Comparison of ENCODE assay signal across 34 mouse cellular contexts in the genomic region with DNA sequence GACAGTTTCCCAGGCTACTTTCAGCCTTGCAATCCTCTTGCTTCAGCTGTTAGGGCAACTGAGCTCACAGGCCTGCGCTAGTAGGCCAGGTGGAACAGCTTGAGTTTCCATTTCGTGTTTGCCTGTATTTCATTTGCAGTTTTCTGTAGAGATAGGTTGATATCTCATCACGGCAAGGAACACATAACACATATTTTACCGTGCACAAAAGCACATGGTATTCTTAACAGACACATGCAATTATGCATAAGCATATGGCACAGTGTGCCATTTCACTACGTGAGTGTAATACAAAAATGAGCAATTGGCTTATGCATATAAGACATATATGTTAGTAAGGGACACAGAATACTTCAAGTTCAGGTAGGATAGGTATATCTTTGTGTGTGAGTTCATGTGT. TPM values are rescaled to one million over a fixed set of nuclear protein-coding genes. Genes with fewer than 3 reads are reported as not detected.
DNase-seq lines count a peak whose midpoint lies in the region; ATAC-seq lines count a peak whose summit lies in the region.
"Had no signal": no experiment of that assay in that cellular context is flagged by ENCODE, and none has a peak within 500 bp of the region (broad histone marks: within the 10 kb centered on the region; RNA-seq: fewer than 3 reads in every experiment).

No protein-coding gene starts in this region.

- H3K36me3 ChIP-seq in forebrain, embryonic 13.5 days (ENCODE audit: poor library complexity, severe bottlenecking) = no peaks in the 10 kb centered on the region
- no peaks in the 10 kb centered on the region for H3K36me3 ChIP-seq in forebrain, embryonic 11.5 days (ENCODE audit: control insufficient read depth, insufficient read depth, low read length)
- no peaks in the 10 kb centered on the region for H3K36me3 ChIP-seq in lung, embryonic 16.5 days (ENCODE audit: control insufficient read depth, insufficient read depth, low read length)
- H3K36me3 ChIP-seq: embryonic facial prominence, embryonic 10.5 days; embryonic facial prominence, embryonic 13.5 days; heart, embryonic 10.5 days; heart, embryonic 13.5 days had no signal

- peak; percentile 82 for ATAC-seq in forebrain, embryonic 13.5 days
- ATAC-seq in forebrain, embryonic 11.5 days (replicated peaks; ENCODE audit: low FRiP score) = no peak
- no peak for ATAC-seq in lung, embryonic 16.5 days (ENCODE audit: low read depth)
- ATAC-seq: activated CD4-positive, CD25-positive, alpha-beta regulatory T cell, adult 4 months; hindbrain, postnatal 0 days; inflammation-experienced regulatory T-cells, adult 6 months; intestine, embryonic 16.5 days had no signal

- no peak overlapping the region for H3K27ac ChIP-seq in forebrain, embryonic 13.5 days
- H3K27ac ChIP-seq in forebrain, embryonic 11.5 days (ENCODE audit: low read depth, low read length) = no peak overlapping the region
- peak overlapping the region; percentile 59; the same call in 1 of the 2 replicates for H3K27ac ChIP-seq in lung, embryonic 16.5 days (ENCODE audit: low read length)
- H3K27ac ChIP-seq: embryonic facial prominence, embryonic 10.5 days; embryonic facial prominence, embryonic 13.5 days; gastrocnemius, adult 2 months; heart, embryonic 10.5 days; heart, embryonic 13.5 days; hindbrain, embryonic 14.5 days; hindbrain, postnatal 0 days had no signal

- peaks cover 7% of the 10 kb centered on the region; the same call in 1 of the 2 replicates for H3K4me1 ChIP-seq in forebrain, embryonic 13.5 days
- no peaks in the 10 kb centered on the region for H3K4me1 ChIP-seq in forebrain, embryonic 11.5 days (replicated peaks; ENCODE audit: control insufficient read depth, insufficient read depth, low read length)
- H3K4me1 ChIP-seq in lung, embryonic 16.5 days (replicated peaks; ENCODE audit: control insufficient read depth, insufficient read depth, low read length) = peaks cover 6% of the 10 kb centered on the region; the same call in 1 of the 2 replicates
- H3K4me1 ChIP-seq: embryonic facial prominence, embryonic 10.5 days; embryonic facial prominence, embryonic 13.5 days; heart, embryonic 10.5 days; heart, embryonic 13.5 days had no signal

- DNase-seq in forebrain, embryonic 11.5 days (ENCODE audit: low spot score) = no peak
- DNase-seq in heart, adult 11 months = peak; percentile 43
- no peak for DNase-seq in heart, adult 9 months (ENCODE audit: low spot score in 2 of 2)
- no peak for DNase-seq in lung, postnatal 4 days
- DNase-seq in adrenal gland, postnatal 4 days (ENCODE audit: low spot score in 2 of 2) = no peak
- DNase-seq: adrenal gland, adult 8-10 months; adrenal gland, postnatal 25 days; cerebellum, adult 11 months; cerebellum, adult 2 months; cerebellum, adult 9-11 months; cerebellum, postnatal 36 days; embryo, embryonic 11 days; gastrocnemius, adult 2 months; gastrocnemius, postnatal 14 days; heart, adult 18-20 months; heart, postnatal 14 days; heart, postnatal 4 days had no signal

- no peaks in the 10 kb centered on the region for H3K27me3 ChIP-seq in forebrain, embryonic 13.5 days
- H3K27me3 ChIP-seq in forebrain, embryonic 11.5 days (ENCODE audit: control insufficient read depth, insufficient read depth, low read length) = no peaks in the 10 kb centered on the region
- no peaks in the 10 kb centered on the region for H3K27me3 ChIP-seq in lung, embryonic 16.5 days (ENCODE audit: control insufficient read depth, insufficient read depth, low read depth, low read length)
- H3K27me3 ChIP-seq: embryonic facial prominence, embryonic 13.5 days; heart, embryonic 13.5 days had no signal

- WGBS in forebrain, embryonic 13.5 days = 81% methylated on average over 5 of the region's 5 CpGs
- WGBS in forebrain, embryonic 11.5 days = 91% methylated on average over 5 of the region's 5 CpGs
- WGBS in lung, embryonic 16.5 days = 75% methylated on average over 5 of the region's 5 CpGs

- no peak overlapping the region for H3K9ac ChIP-seq in forebrain, embryonic 13.5 days
- no peak overlapping the region for H3K9ac ChIP-seq in forebrain, embryonic 11.5 days (ENCODE audit: low read length)
- no peak overlapping the region for H3K9ac ChIP-seq in lung, embryonic 16.5 days (ENCODE audit: low read length)
- H3K9ac ChIP-seq: embryonic facial prominence, embryonic 13.5 days; heart, embryonic 13.5 days; hindbrain, embryonic 14.5 days had no signal

- no peak overlapping the region for H3K4me3 ChIP-seq in forebrain, embryonic 13.5 days
- H3K4me3 ChIP-seq in forebrain, embryonic 11.5 days (ENCODE audit: low read depth, low read length) = no peak overlapping the region
- H3K4me3 ChIP-seq in lung, embryonic 16.5 days (ENCODE audit: low read length) = no peak overlapping the region
- H3K4me3 ChIP-seq: embryonic facial prominence, embryonic 10.5 days; embryonic facial prominence, embryonic 13.5 days; erythroblast, embryonic 14.5 days; gastrocnemius, adult 2 months; heart, embryonic 10.5 days; heart, embryonic 13.5 days had no signal

- H3K9me3 ChIP-seq in forebrain, embryonic 13.5 days (replicated peaks) = no peaks in the 10 kb centered on the region
- H3K9me3 ChIP-seq in forebrain, embryonic 11.5 days (ENCODE audit: control insufficient read depth, low read length) = no peaks in the 10 kb centered on the region
- H3K9me3 ChIP-seq in lung, embryonic 16.5 days (ENCODE audit: control insufficient read depth, low read length) = no peaks in the 10 kb centered on the region
- H3K9me3 ChIP-seq: embryonic facial prominence, embryonic 10.5 days; embryonic facial prominence, embryonic 13.5 days; heart, embryonic 10.5 days; heart, embryonic 13.5 days had no signal

- no peak overlapping the region for H3K4me2 ChIP-seq in forebrain, embryonic 13.5 days
- no peak overlapping the region for H3K4me2 ChIP-seq in forebrain, embryonic 11.5 days (ENCODE audit: low read depth, low read length, severe bottlenecking)
- H3K4me2 ChIP-seq in lung, embryonic 16.5 days (ENCODE audit: low read depth, low read length) = no peak overlapping the region
- H3K4me2 ChIP-seq: embryonic facial prominence, embryonic 13.5 days; heart, embryonic 13.5 days; hindbrain, embryonic 14.5 days had no signal

RNA-seq across cellular contexts. Expression of gene Casp14, which starts 9.8 kb away (rescaled TPM):
- polyA plus RNA-seq in forebrain, embryonic 13.5 days (2015; fragmentation: Nextera tagmentation; extraction: Ambion mirVana) = not detected in 2 replicates
- not detected in 2 replicates for polyA plus RNA-seq in forebrain, embryonic 11.5 days (2014; fragmentation: Nextera tagmentation; extraction: Ambion mirVana)
- 0.21 TPM in 1 of 2 replicates, not detected in the other for polyA plus RNA-seq in lung, embryonic 16.5 days (2015; fragmentation: Nextera tagmentation; extraction: Ambion mirVana)
- total RNA-seq in adrenal gland, postnatal 4 days (2021) = not detected
- total RNA-seq: adrenal gland, adult 8-10 months; adrenal gland, postnatal 25 days; gastrocnemius, adult 2 months; gastrocnemius, postnatal 14 days; gastrocnemius, postnatal 4 days; heart, adult 18-20 months; heart, postnatal 14 days; heart, postnatal 4 days; hindbrain, postnatal 0 days had no signal
- polyA plus RNA-seq: activated CD4-positive, CD25-positive, alpha-beta regulatory T cell, adult 4 months; cerebellum, adult 2 months; cortical plate, adult 2 months; embryonic facial prominence, embryonic 10.5 days; frontal cortex, adult 2 months; heart, embryonic 10.5 days; heart, embryonic 13.5 days; heart, embryonic 16.5 days; hindbrain, embryonic 11.5 days; hindbrain, embryonic 14.5 days; hindbrain, postnatal 0 days; inflammation-experienced regulatory T-cells, adult 6 months had no signal

RNA-seq across cellular contexts. Expression of gene Ccdc105, which starts 25.0 kb away (rescaled TPM):
- 0.13 and 0.21 TPM in 2 replicates for polyA plus RNA-seq in forebrain, embryonic 13.5 days (2015; fragmentation: Nextera tagmentation; extraction: Ambion mirVana)
- polyA plus RNA-seq in forebrain, embryonic 11.5 days (2014; fragmentation: Nextera tagmentation; extraction: Ambion mirVana) = 0.15 and 0.20 TPM in 2 replicates
- 0.16 TPM in 2 replicates for polyA plus RNA-seq in lung, embryonic 16.5 days (2015; fragmentation: Nextera tagmentation; extraction: Ambion mirVana)
- not detected for total RNA-seq in adrenal gland, postnatal 4 days (2021)
- total RNA-seq: adrenal gland, adult 8-10 months; adrenal gland, postnatal 25 days; gastrocnemius, adult 2 months; gastrocnemius, postnatal 14 days; gastrocnemius, postnatal 4 days; heart, adult 18-20 months; heart, postnatal 14 days; heart, postnatal 4 days; hindbrain, postnatal 0 days had no signal
- polyA plus RNA-seq: activated CD4-positive, CD25-positive, alpha-beta regulatory T cell, adult 4 months; erythroblast, embryonic 14.5 days; heart, embryonic 10.5 days; heart, embryonic 13.5 days; heart, embryonic 16.5 days; hindbrain, embryonic 11.5 days; inflammation-experienced regulatory T-cells, adult 6 months; intestine, embryonic 16.5 days had no signal

RNA-seq across cellular contexts. Expression of gene Slc1a6, which starts 52.4 kb away (rescaled TPM):
- polyA plus RNA-seq in forebrain, embryonic 13.5 days (2015; fragmentation: Nextera tagmentation; extraction: Ambion mirVana) = 1.2 and 2.2 TPM in 2 replicates
- polyA plus RNA-seq in forebrain, embryonic 11.5 days (2014; fragmentation: Nextera tagmentation; extraction: Ambion mirVana) = 1.4 and 1.5 TPM in 2 replicates
- 0.63 and 0.83 TPM in 2 replicates for polyA plus RNA-seq in lung, embryonic 16.5 days (2015; fragmentation: Nextera tagmentation; extraction: Ambion mirVana)
- total RNA-seq in adrenal gland, postnatal 4 days (2021) = under 1 TPM; 0.48 to 0.53 TPM
- total RNA-seq: gastrocnemius, adult 2 months; heart, adult 18-20 months had no signal
- polyA plus RNA-seq: activated CD4-positive, CD25-positive, alpha-beta regulatory T cell, adult 4 months; erythroblast, embryonic 14.5 days; inflammation-experienced regulatory T-cells, adult 6 months had no signal
